Mouse (Mus musculus) layer of hippocampus, postnatal 10 days (tissue): ENCODE measurements at regions not wholly inside any gene's neighbourhood (a gene's known extent, or its start where the extent isn't known, plus 50 kb on each side); places are given as distances from the start of the nearest gene placed in this dataset.

Experiments used
- DNase-seq, 2 experiments: peaks; one replicate each; pipeline ENCODE4 v3.0.0; 2021; ENCODE audit warnings: low spot score in 2 of 2

- DNase-seq: no peak
Observed at GRCm38 (mm10) chr11:25538641-25539258, 671.8 kb downstream of the 5730522E02Rik start.

GRCm38 (mm10) chr11:25536069-25536468 is 674.5 kb downstream of the 5730522E02Rik start:
- DNase-seq: no peak

- DNase-seq: no peak
Observed at GRCm38 (mm10) chr11:25533081-25533480, 677.5 kb downstream of the 5730522E02Rik start.

GRCm38 (mm10) chr11:25531668-25532398 is 678.7 kb downstream of the 5730522E02Rik start:
- no peak for DNase-seq

- DNase-seq: no peak
Observed at GRCm38 (mm10) chr11:25528056-25528455, 682.5 kb downstream of the 5730522E02Rik start.

GRCm38 (mm10) chr11:25518903-25519302 is 691.7 kb downstream of the 5730522E02Rik start:
- no peak for DNase-seq

- DNase-seq: peak; percentile 8 to 23
Observed at GRCm38 (mm10) chr11:25518131-25518530, 692.4 kb downstream of the 5730522E02Rik start.

- no peak for DNase-seq
Observed at GRCm38 (mm10) chr11:25505500-25505899, 705.1 kb downstream of the 5730522E02Rik start.

GRCm38 (mm10) chr11:25473682-25474365 is 736.7 kb downstream of the 5730522E02Rik start:
- DNase-seq: no peak

- no peak for DNase-seq
Observed at GRCm38 (mm10) chr11:25469819-25470218, 740.7 kb downstream of the 5730522E02Rik start.

- DNase-seq: no peak
Observed at GRCm38 (mm10) chr11:25437206-25437605, 773.4 kb downstream of the 5730522E02Rik start.

GRCm38 (mm10) chr11:25435645-25436044 is 774.9 kb downstream of the 5730522E02Rik start:
- DNase-seq: no peak

- no peak for DNase-seq
Observed at GRCm38 (mm10) chr11:25423186-25423585, 787.4 kb downstream of the 5730522E02Rik start.

- no peak for DNase-seq
Observed at GRCm38 (mm10) chr11:25421486-25421885, 789.1 kb downstream of the 5730522E02Rik start.

- no peak for DNase-seq
Observed at GRCm38 (mm10) chr11:25410403-25411090, 800.0 kb downstream of the 5730522E02Rik start.

- no peak for DNase-seq
Observed at GRCm38 (mm10) chr11:25391649-25392048, 818.9 kb downstream of the 5730522E02Rik start.

GRCm38 (mm10) chr11:25367111-25367510 is 843.5 kb downstream of the 5730522E02Rik start:
- DNase-seq: no peak

GRCm38 (mm10) chr11:25365433-25365832 is 845.1 kb downstream of the 5730522E02Rik start:
- no peak for DNase-seq

- no peak for DNase-seq
Observed at GRCm38 (mm10) chr11:25359723-25360122, 850.8 kb downstream of the 5730522E02Rik start.

- DNase-seq: peak; percentile 21 to 30
Observed at GRCm38 (mm10) chr11:25357717-25358411, 852.7 kb downstream of the 5730522E02Rik start.
